Mouse (Mus musculus): ENCODE measurements around the gene Hspbp1. TPM values are rescaled to one million over a fixed set of nuclear protein-coding genes. Genes with fewer than 3 reads are reported as not detected.

Gene Hspbp1
- polyA plus RNA-seq, 1 experiment: not detected

DNA sequence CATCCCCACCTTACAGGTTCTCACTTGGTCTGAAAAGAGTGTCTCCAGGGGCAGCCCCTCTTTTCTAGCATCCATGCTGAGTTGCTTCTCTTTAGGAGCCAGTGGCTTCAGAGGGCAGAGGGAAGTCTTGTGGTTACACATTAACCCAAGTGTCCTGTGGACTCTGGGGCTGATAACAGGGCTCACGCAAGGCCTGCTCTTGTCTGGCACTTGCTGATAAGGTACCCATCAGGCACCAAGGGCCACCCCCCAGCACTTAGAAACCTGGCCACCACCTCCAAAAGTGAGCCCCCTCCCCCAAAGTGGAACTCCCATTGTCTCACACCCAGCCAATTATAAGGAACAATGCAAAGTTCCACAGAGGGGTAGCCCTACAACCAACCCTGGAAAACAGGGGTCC is 54.7 kb downstream of the Hspbp1 start:
- TF ChIP-seq POLR2A (IDR thresholded peaks at IDR 0.05; ENCODE audit: insufficient read depth, low read depth, low read length) (no peak), CTCF (IDR thresholded peaks at IDR 0.05; ENCODE audit: insufficient read depth, low read depth, low read length) (no peak)
- Histone ChIP-seq H3K27ac (ENCODE audit: insufficient read depth, low read depth, low read length) (no peak overlapping the region), H3K4me1 (ENCODE audit: control insufficient read depth, insufficient read depth, low read length) (no peaks in the 10 kb centered on the region), H3K4me3 (ENCODE audit: insufficient read depth, low read depth, low read length) (no peak overlapping the region)
- WGBS: 96% methylated on average over 1 of the region's 1 CpGs

DNA sequence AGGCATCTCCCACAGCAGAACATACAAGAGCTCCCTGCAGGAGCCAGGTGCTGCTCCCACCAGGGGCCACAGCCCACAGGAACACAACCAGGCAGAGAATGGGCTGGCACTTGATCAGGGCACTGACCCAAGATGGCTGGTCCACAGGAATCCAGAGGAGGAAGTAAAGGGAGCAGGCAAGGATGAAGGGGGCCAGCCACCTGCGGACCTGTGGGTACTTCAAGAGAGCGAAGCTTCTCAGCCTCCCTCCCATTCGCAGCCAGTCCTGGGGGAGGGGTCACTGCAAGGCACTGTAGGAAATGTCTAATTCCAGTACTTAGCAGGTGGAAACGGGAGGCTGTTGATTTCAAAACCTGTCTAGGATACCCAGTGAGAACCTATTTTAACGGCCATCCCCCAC is 55.3 kb downstream of the Hspbp1 start:
- Histone ChIP-seq H3K27ac (ENCODE audit: insufficient read depth, low read depth, low read length) (no peak overlapping the region), H3K4me3 (ENCODE audit: insufficient read depth, low read depth, low read length) (no peak overlapping the region), H3K4me1 (ENCODE audit: control insufficient read depth, insufficient read depth, low read length) (no peaks in the 10 kb centered on the region)
- no peak for TF ChIP-seq POLR2A (IDR thresholded peaks at IDR 0.05; ENCODE audit: insufficient read depth, low read depth, low read length)
- no peak for TF ChIP-seq CTCF (IDR thresholded peaks at IDR 0.05; ENCODE audit: insufficient read depth, low read depth, low read length)
- 84% methylated on average over 5 of the region's 5 CpGs for WGBS

DNA sequence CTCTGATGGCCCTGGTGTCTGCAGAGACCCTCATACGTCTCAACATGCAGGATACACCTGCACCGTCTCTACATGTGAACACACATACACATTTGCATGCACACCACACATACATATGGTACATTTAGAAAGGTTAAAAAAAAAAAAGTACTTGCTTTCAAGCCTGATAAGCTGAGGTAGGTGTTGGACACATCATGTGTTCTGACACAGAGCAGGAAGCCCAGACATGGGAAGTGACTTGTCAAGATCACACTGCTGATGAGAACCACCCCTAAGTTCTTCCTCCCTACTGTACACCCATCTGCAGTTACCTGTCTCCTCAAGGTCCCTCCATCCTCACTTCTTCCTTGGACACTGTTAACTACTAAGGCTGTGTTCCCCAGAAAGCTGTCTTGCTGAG is 58.9 kb downstream of the Hspbp1 start:
- Histone ChIP-seq H3K4me1 (ENCODE audit: control insufficient read depth, insufficient read depth, low read length) (no peaks in the 10 kb centered on the region), H3K27ac (ENCODE audit: insufficient read depth, low read depth, low read length) (no peak overlapping the region), H3K4me3 (ENCODE audit: insufficient read depth, low read depth, low read length) (no peak overlapping the region)
- WGBS: 90% methylated on average over 2 of the region's 2 CpGs
- no peak for TF ChIP-seq CTCF (IDR thresholded peaks at IDR 0.05; ENCODE audit: insufficient read depth, low read depth, low read length)
- no peak for TF ChIP-seq POLR2A (IDR thresholded peaks at IDR 0.05; ENCODE audit: insufficient read depth, low read depth, low read length)

DNA sequence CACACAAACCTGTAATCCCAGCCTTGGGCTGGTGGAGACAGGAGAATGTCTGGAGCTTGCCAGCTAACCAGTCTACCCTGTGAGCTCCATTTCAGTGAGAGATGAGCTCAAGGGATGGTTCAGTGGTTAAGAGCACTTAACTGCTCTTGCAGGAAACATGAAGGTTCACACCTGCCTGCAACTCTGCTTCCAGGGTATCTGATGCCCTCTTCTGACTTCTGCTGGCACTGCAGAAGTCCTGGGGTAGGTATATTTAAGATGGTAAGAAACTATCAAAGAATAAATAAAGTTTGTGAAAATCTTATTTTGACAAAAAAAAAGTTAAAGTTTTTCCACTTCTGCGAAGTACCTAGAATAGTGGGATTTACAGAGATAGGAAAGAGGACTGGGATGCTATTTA is 60.5 kb downstream of the Hspbp1 start:
- Histone ChIP-seq H3K4me3 (ENCODE audit: insufficient read depth, low read depth, low read length) (no peak overlapping the region), H3K4me1 (ENCODE audit: control insufficient read depth, insufficient read depth, low read length) (no peaks in the 10 kb centered on the region), H3K27ac (ENCODE audit: insufficient read depth, low read depth, low read length) (no peak overlapping the region)
- TF ChIP-seq CTCF (IDR thresholded peaks at IDR 0.05; ENCODE audit: insufficient read depth, low read depth, low read length): no peak
- TF ChIP-seq POLR2A (IDR thresholded peaks at IDR 0.05; ENCODE audit: insufficient read depth, low read depth, low read length): no peak
- WGBS: 63% methylated on average over 1 of the region's 1 CpGs

DNA sequence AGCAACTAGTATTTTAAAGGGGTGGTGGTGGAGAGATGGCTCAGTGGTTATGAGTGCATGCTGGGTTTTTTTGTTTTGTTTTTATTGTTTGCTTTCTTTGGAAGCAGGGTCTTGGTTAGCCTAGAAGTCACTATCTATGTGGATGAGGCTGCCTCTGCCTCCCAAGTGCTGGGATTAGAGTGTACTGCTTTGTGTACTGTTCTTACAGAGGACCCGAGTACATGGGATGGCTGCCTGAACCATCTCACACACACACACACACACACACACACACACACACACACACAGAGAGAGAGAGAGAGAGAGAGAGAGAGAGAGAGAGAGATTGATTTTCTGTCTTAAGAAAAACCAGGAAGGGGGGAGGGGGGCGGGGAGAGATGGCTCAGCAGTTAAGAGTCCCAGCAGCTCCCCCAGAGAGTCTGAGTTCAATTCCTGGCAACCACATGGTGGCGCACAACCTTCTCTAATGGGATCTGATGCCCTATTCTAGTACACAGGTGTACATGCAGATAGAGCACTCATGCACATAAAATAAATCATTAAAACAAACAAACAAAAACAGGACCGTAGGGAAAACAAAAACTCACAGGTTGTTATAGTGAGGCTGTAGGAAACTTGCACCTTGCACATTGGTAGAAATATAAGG is 61.2 kb downstream of the Hspbp1 start:
- H3K4me3 ChIP-seq (ENCODE audit: insufficient read depth, low read depth, low read length): no peak overlapping the region
- H3K4me1 ChIP-seq (ENCODE audit: control insufficient read depth, insufficient read depth, low read length): no peaks in the 10 kb centered on the region
- H3K27ac ChIP-seq (ENCODE audit: insufficient read depth, low read depth, low read length): no peak overlapping the region
- TF ChIP-seq CTCF (IDR thresholded peaks at IDR 0.05; ENCODE audit: insufficient read depth, low read depth, low read length) (no peak), POLR2A (IDR thresholded peaks at IDR 0.05; ENCODE audit: insufficient read depth, low read depth, low read length) (no peak)
- WGBS: 12% methylated on average over 4 of the region's 4 CpGs

DNA sequence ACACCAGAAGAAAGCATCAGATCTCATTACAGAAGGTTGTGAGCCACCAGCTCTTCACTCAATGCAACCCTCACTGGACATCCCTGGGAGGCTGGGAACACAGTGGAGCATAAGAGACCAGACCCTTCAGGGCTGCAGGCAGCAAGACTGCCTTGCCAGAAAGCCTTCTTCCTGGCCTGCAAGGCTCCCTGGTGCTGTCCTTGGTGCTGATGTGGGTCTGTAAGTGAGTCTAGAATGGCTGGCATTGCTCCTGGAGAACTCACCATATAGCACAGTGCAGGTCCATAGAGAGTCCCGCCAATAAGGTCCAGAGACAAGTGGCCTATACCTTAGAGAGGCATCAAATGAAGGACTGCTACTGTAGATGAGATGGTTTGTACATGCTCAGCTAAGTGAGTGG is 64.9 kb downstream of the Hspbp1 start:
- no peak for TF ChIP-seq CTCF (IDR thresholded peaks at IDR 0.05; ENCODE audit: insufficient read depth, low read depth, low read length)
- no peak for TF ChIP-seq POLR2A (IDR thresholded peaks at IDR 0.05; ENCODE audit: insufficient read depth, low read depth, low read length)
- WGBS: 34% methylated on average over 1 of the region's 1 CpGs

DNA sequence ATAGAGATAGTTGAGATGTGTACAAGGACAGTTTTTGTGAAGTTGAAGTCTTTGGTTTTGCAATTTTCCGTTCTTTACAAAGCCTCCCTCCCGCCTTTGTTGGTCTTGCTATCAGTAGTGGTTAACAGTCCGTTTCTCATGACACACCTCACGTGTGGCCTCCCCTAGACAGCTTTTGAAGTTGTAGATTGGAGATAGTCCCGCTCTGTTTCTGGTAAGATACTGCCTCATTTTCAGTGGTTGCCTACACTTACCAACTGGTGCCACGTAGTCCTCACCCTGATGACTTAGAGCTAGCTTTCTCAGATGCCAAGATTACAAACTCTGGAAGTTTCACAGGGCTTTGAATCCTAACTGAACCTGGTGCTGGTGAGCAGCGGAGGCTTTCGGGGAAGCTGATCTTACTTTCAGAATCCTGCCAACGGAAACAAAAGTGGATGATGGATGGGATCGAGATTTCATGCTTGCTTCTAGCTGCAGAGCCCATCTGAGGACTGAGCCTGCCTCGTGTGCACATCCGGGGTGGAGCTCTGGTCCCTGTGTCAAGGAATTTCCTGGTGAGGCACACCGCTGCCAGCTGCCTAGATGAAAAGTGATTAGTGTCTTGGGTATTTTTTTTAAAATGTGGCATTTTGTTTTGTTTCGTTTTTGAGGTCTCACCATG is 71.0 kb downstream of the Hspbp1 start:
- 82% methylated on average over 14 of the region's 14 CpGs for WGBS

More for the DNA sequence above, 64.9 kb downstream of the Hspbp1 start:
- Histone ChIP-seq H3K4me3 (ENCODE audit: insufficient read depth, low read depth, low read length) (no peak overlapping the region), H3K4me1 (ENCODE audit: control insufficient read depth, insufficient read depth, low read length) (no peaks in the 10 kb centered on the region), H3K27ac (ENCODE audit: insufficient read depth, low read depth, low read length) (no peak overlapping the region)

DNA sequence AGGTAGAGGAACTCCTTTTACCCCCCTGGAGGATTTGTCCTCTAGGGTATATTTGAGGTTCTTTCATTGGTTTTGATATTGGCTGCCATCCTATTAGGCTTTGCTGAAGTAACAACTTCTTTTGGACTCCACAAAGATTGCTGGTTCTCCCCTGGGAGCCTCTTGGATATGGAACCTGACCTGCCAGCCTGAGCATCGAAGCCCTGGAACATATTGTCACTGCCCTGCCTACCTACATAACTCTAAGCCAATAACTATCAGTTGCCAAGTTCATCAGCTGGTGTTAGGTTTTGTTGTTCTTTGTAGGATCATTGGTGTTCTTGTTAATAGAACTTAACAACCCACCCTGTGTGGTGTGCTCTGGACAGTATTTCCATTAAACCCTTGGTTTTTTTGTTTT is 71.9 kb downstream of the Hspbp1 start:
- H3K4me3 ChIP-seq (ENCODE audit: insufficient read depth, low read depth, low read length): no peak overlapping the region
- no peaks in the 10 kb centered on the region for H3K4me1 ChIP-seq (ENCODE audit: control insufficient read depth, insufficient read depth, low read length)
- TF ChIP-seq CTCF (IDR thresholded peaks at IDR 0.05; ENCODE audit: insufficient read depth, low read depth, low read length) (no peak), POLR2A (IDR thresholded peaks at IDR 0.05; ENCODE audit: insufficient read depth, low read depth, low read length) (no peak)
- WGBS: 62% methylated on average over 1 of the region's 1 CpGs
- no peak overlapping the region for H3K27ac ChIP-seq (ENCODE audit: insufficient read depth, low read depth, low read length)

More for the DNA sequence above, 71.0 kb downstream of the Hspbp1 start:
- H3K4me1 ChIP-seq (ENCODE audit: control insufficient read depth, insufficient read depth, low read length): no peaks in the 10 kb centered on the region
- H3K27ac ChIP-seq (ENCODE audit: insufficient read depth, low read depth, low read length): no peak overlapping the region
- no peak overlapping the region for H3K4me3 ChIP-seq (ENCODE audit: insufficient read depth, low read depth, low read length)
- TF ChIP-seq POLR2A (IDR thresholded peaks at IDR 0.05; ENCODE audit: insufficient read depth, low read depth, low read length): no peak
- no peak for TF ChIP-seq CTCF (IDR thresholded peaks at IDR 0.05; ENCODE audit: insufficient read depth, low read depth, low read length)

DNA sequence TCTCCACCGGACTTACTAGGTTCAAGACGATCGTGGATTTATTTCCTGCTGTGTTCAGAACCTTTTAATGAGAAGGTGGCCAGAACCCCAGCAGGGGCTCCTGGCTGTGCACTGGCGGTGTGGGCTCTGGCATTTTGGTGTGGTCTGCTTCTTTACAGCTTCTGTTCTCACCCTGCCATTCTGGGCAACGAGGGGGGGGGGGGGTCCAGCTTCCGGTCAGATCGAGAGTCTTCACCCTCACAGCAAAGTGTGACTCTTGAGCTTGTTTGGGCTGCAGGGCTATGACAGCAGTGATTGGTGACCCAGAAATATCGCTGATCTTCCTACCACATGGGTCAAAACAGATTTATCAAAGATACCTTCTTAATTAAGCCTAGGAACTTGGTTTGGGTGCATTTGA is 72.5 kb downstream of the Hspbp1 start:
- H3K27ac ChIP-seq (ENCODE audit: insufficient read depth, low read depth, low read length): no peak overlapping the region
- no peak overlapping the region for H3K4me3 ChIP-seq (ENCODE audit: insufficient read depth, low read depth, low read length)
- 58% methylated on average over 8 of the region's 8 CpGs for WGBS
- no peaks in the 10 kb centered on the region for H3K4me1 ChIP-seq (ENCODE audit: control insufficient read depth, insufficient read depth, low read length)
- TF ChIP-seq CTCF (IDR thresholded peaks at IDR 0.05; ENCODE audit: insufficient read depth, low read depth, low read length) (no peak), POLR2A (IDR thresholded peaks at IDR 0.05; ENCODE audit: insufficient read depth, low read depth, low read length) (no peak)
